Mouse (Mus musculus) CH12.LX (cell line): ENCODE measurements around the gene Clec2d. TPM values are rescaled to one million over a fixed set of nuclear protein-coding genes. Genes with fewer than 3 reads are reported as not detected.

Source experiments
- DNase-seq: peaks from one replicate; pipeline ENCODE4 v3.0.0-alpha.2; 2013; ENCODE audit errors: extremely low read depth
- H3K27ac ChIP-seq: 2 replicates; pipeline ENCODE4 v1.5.1; 2012; ENCODE audit warnings: low read depth, mild to moderate bottlenecking, control low read depth, moderate library complexity; ENCODE audit not compliant: insufficient read depth
- H3K27me3 ChIP-seq: replicated peaks from 2 replicates; pipeline ENCODE3; 2012; ENCODE audit warnings: inconsistent platforms
- H3K36me3 ChIP-seq, 2 experiments: replicated peaks in 1 of 2; 2 replicates each; pipeline versions ENCODE3 to v1.6.1; 2012; ENCODE audit warnings: inconsistent platforms in 1 of 2, low read length in 1 of 2, mild to moderate bottlenecking in 1 of 2, mixed read lengths in 1 of 2, moderate library complexity in 1 of 2; ENCODE audit not compliant: control insufficient read depth in 1 of 2, insufficient read depth in 1 of 2
- H3K4me1 ChIP-seq, 2 experiments: 2 replicates each; pipeline ENCODE4 v1.6.1; 2012; ENCODE audit warnings: inconsistent platforms in 1 of 2, moderate library complexity in 1 of 2; ENCODE audit not compliant: insufficient read depth in 2 of 2, control insufficient read depth in 1 of 2
- H3K4me2 ChIP-seq: 2 replicates; pipeline ENCODE4 v1.6.1; 2012; ENCODE audit warnings: low read depth, mild to moderate bottlenecking, control low read depth; ENCODE audit not compliant: poor library complexity, insufficient read depth, severe bottlenecking
- H3K4me3 ChIP-seq, 3 experiments: fragments of 150-350 bp in 1 of 3; sonication (generic) in 1 of 3; replicated peaks in 1 of 3; 2 replicates each; pipeline versions ENCODE3 to v1.5.1; 2011 to 2012; ENCODE audit warnings: low read depth in 2 of 3, low read length in 2 of 3, mild to moderate bottlenecking in 2 of 3, moderate library complexity in 2 of 3, control low read depth in 1 of 3, improper control_type of control experiment in 1 of 3, inconsistent platforms in 1 of 3, mixed read lengths in 1 of 3; ENCODE audit not compliant: poor library complexity in 1 of 3
- H3K79me2 ChIP-seq: replicated peaks from 2 replicates; pipeline ENCODE4 v1.6.1; 2012; ENCODE audit warnings: mild to moderate bottlenecking, moderate library complexity; ENCODE audit not compliant: control insufficient read depth, poor library complexity, insufficient read depth, severe bottlenecking; ENCODE audit errors: extremely low read depth
- H3K9ac ChIP-seq: 2 replicates; pipeline ENCODE4 v1.6.1; 2012; ENCODE audit warnings: low read depth, mild to moderate bottlenecking, control low read depth, moderate library complexity; ENCODE audit not compliant: insufficient read depth
- H3K9me3 ChIP-seq: replicated peaks from 2 replicates; pipeline ENCODE3; 2012; ENCODE audit warnings: low read length, inconsistent platforms, mixed read lengths
- BHLHE40 ChIP-seq: IDR thresholded peaks from 2 replicates; pipeline ENCODE4 v1.6.1; 2011; ENCODE audit warnings: mild to moderate bottlenecking, low read depth, low read length, improper control_type of control experiment
- CHD2 ChIP-seq: IDR thresholded peaks from 2 replicates; pipeline ENCODE4 v1.6.1; 2011; ENCODE audit warnings: low read length, improper control_type of control experiment
- CTCF ChIP-seq, 2 experiments: IDR thresholded peaks in 1 of 2; conservative IDR thresholded peaks in 1 of 2; 2 replicates each; pipeline ENCODE4 v1.5.1; 2011 to 2012; ENCODE audit warnings: low read depth in 2 of 2, low read length in 2 of 2, improper control_type of control experiment in 1 of 2, inconsistent platforms in 1 of 2, mild to moderate bottlenecking in 1 of 2, moderate library complexity in 1 of 2
- E2F4 ChIP-seq: IDR thresholded peaks from 2 replicates; pipeline ENCODE4 v1.6.1; 2011; ENCODE audit warnings: low read depth, low read length, improper control_type of control experiment; ENCODE audit not compliant: insufficient replicate concordance
- ELF1 ChIP-seq: IDR thresholded peaks from 2 replicates; pipeline ENCODE4 v1.6.1; 2014; ENCODE audit warnings: low read depth, mild to moderate bottlenecking, inconsistent platforms, low read length, improper control_type of control experiment
- EP300 ChIP-seq: IDR thresholded peaks from 2 replicates; pipeline ENCODE4 v1.6.1; 2011; ENCODE audit warnings: low read length, improper control_type of control experiment
- ETS1 ChIP-seq: conservative IDR thresholded peaks from 2 replicates; pipeline ENCODE4 v1.6.1; 2012; ENCODE audit warnings: low read depth, mild to moderate bottlenecking, inconsistent platforms, low read length, improper control_type of control experiment, moderate library complexity
- HCFC1 ChIP-seq: IDR thresholded peaks from 2 replicates; pipeline ENCODE4 v1.6.1; 2012; ENCODE audit warnings: low read depth, mild to moderate bottlenecking, inconsistent platforms, low read length, improper control_type of control experiment
- JUN ChIP-seq: IDR thresholded peaks from 2 replicates; pipeline ENCODE4 v1.6.1; 2011; ENCODE audit warnings: low read depth, mild to moderate bottlenecking, low read length, improper control_type of control experiment, moderate library complexity; ENCODE audit not compliant: insufficient read depth
- JUND ChIP-seq: conservative IDR thresholded peaks from 2 replicates; pipeline ENCODE4 v1.6.1; 2011; ENCODE audit warnings: low read depth, low read length, improper control_type of control experiment
- KAT2A ChIP-seq: IDR thresholded peaks from 2 replicates; pipeline ENCODE4 v1.6.1; 2012; ENCODE audit warnings: low read length, improper control_type of control experiment, inconsistent platforms; ENCODE audit not compliant: insufficient replicate concordance
- MAFK ChIP-seq: IDR thresholded peaks from 2 replicates; pipeline ENCODE4 v1.6.1; 2011; ENCODE audit warnings: low read length, improper control_type of control experiment; ENCODE audit not compliant: insufficient replicate concordance
- MAZ ChIP-seq: IDR thresholded peaks from 2 replicates; pipeline ENCODE4 v1.6.1; 2012; ENCODE audit warnings: low read depth, mild to moderate bottlenecking, inconsistent platforms, low read length, improper control_type of control experiment, moderate library complexity
- MEF2A ChIP-seq: IDR thresholded peaks from 2 replicates; pipeline ENCODE4 v1.6.1; 2014; ENCODE audit warnings: low read depth, mild to moderate bottlenecking, inconsistent platforms, low read length, improper control_type of control experiment, borderline replicate concordance
- NELFE ChIP-seq: IDR thresholded peaks from 2 replicates; pipeline ENCODE4 v1.6.1; 2011; ENCODE audit warnings: low read depth, low read length, improper control_type of control experiment
- NRF1 ChIP-seq: IDR thresholded peaks from 2 replicates; pipeline ENCODE4 v1.6.1; 2014; ENCODE audit warnings: low read depth, mild to moderate bottlenecking, inconsistent platforms, low read length, improper control_type of control experiment, moderate library complexity
- PAX5 ChIP-seq: IDR thresholded peaks from 2 replicates; pipeline ENCODE4 v1.6.1; 2012; ENCODE audit warnings: low read length, inconsistent platforms, mixed read lengths
- POLR2A ChIP-seq: IDR thresholded peaks from 2 replicates; pipeline ENCODE4 v1.6.1; 2011; ENCODE audit warnings: low read depth, mild to moderate bottlenecking, improper control_type of control experiment, low read length
- POLR2AphosphoS2 ChIP-seq: IDR thresholded peaks from 2 replicates; pipeline ENCODE4 v1.6.1; 2011; ENCODE audit warnings: low read depth, low read length, improper control_type of control experiment
- RCOR1 ChIP-seq: conservative IDR thresholded peaks from 2 replicates; pipeline ENCODE4 v1.6.1; 2012; ENCODE audit warnings: low read depth, mild to moderate bottlenecking, inconsistent platforms, low read length, improper control_type of control experiment
- SIN3A ChIP-seq: IDR thresholded peaks from 2 replicates; pipeline ENCODE4 v1.6.1; 2012; ENCODE audit warnings: low read length, improper control_type of control experiment, inconsistent platforms
- TCF12 ChIP-seq: IDR thresholded peaks from 2 replicates; pipeline ENCODE4 v1.6.1; 2014; ENCODE audit warnings: low read depth, mild to moderate bottlenecking, inconsistent platforms, low read length, improper control_type of control experiment
- UBTF ChIP-seq: IDR thresholded peaks from 2 replicates; pipeline ENCODE4 v1.6.1; 2012; ENCODE audit warnings: low read depth, mild to moderate bottlenecking, inconsistent platforms, low read length, improper control_type of control experiment, moderate library complexity
- ZC3H11A ChIP-seq: IDR thresholded peaks from 2 replicates; pipeline ENCODE4 v1.6.1; 2012; ENCODE audit warnings: low read depth, mild to moderate bottlenecking, inconsistent platforms, low read length, improper control_type of control experiment
- ZNF384 ChIP-seq: IDR thresholded peaks from 2 replicates; pipeline ENCODE4 v1.6.1; 2012; ENCODE audit warnings: low read depth, low read length, improper control_type of control experiment, inconsistent platforms
- dilution Hi-C: fragments of 300-500 bp; cut with MboI; formaldehyde crosslinking; loops from 2 replicates; pipeline ENCODE4 v1.14.3; 2020; ENCODE audit warnings: low sequenced_read_pairs; ENCODE audit not compliant: extremely low pct_unique_long_range_greater_than_20kb, extremely low pct_ligation_motif_present
- in situ Hi-C: fragments of 300-500 bp; cut with MboI; formaldehyde crosslinking; loops from 3 replicates; pipeline ENCODE4 v1.14.3; 2019; ENCODE audit warnings: low sequenced_read_pairs, low pct_ligation_motif_present, low pct_unique_long_range_greater_than_20kb, mixed read lengths
- polyA plus RNA-seq: library from polyadenylated mRNA; unstranded; fragments of >175 nt; gene quantifications from 2 replicates; pipeline ENCODE4 v1.2.1, GENCODE M21; 2012; ENCODE audit warnings: low read depth; ENCODE audit not compliant: insufficient read length
- total RNA-seq, 2 experiments: library from RNA; depleted of rRNA; stranded (reverse); fragments of 300-350 nt in 1 of 2; fragments of >200 nt in 1 of 2; gene quantifications; 2 replicates each; pipeline ENCODE4 v1.2.3; 2012 to 2014

Gene Clec2d
- total and polyA plus RNA-seq, 3 experiments, result 5.1 to 50.7 (median 25.9) TPM

- peak; percentile 62; the same call in 1 of the 2 replicates for TF ChIP-seq CHD2
Measured at GRCm38 (mm10) chr6:129180403-129181169, at the start of gene Clec2d (continued).

DNA sequence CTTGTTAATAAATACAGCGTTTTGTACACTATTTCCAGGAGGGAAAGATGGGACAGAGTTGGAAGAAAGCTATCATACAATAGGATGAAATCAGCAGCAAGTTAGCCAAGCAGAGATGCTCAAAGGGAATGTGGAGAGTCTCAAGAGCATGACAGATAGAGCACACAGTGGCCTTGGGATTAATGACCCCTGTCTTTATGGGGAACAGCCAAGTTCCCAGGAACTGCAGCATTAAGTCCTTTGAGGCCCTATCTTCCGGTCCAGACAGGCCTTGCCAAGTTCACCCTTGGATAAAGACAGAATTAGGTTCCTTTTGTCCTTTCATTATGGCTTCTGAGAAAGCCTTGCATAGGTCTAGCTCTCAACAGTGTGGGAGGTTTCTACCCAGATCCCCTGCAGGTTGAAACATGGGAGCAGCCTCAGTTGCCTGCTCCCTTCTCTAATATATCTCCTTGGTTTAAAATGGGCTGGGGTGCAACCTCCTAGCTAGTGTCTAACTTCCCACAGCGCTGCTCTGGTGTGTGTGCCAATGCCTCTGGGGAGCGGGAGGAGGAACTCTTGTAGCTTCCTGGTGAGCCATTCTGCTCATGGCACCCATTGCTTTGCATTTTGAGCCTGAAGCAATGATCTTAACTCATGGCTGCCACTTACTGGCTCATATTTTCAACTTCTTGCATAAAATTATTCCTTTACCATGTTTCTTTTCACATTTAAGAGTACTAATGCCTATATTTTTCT is 47.6 kb upstream of the Clec2d start:
- Histone ChIP-seq H3K4me2 (no peak overlapping the region), H3K27ac (no peak overlapping the region), H3K79me2 (no peaks in the 10 kb centered on the region), H3K9me3 (no peaks in the 10 kb centered on the region), H3K9ac (no peak overlapping the region), H3K4me3 (no peak overlapping the region), H3K4me1 (no peaks in the 10 kb centered on the region), H3K36me3 (no peaks in the 10 kb centered on the region), H3K27me3 (no peaks in the 10 kb centered on the region)
- DNase-seq, result no peak
- TF ChIP-seq POLR2A, result no peak
- TF ChIP-seq ZC3H11A, result no peak
- TF ChIP-seq NELFE, result no peak
- TF ChIP-seq MEF2A, result no peak
- TF ChIP-seq ZNF384, result no peak
- TF ChIP-seq HCFC1, result no peak
- TF ChIP-seq NRF1, result no peak
- no peak for TF ChIP-seq ELF1
- no peak for TF ChIP-seq CTCF (conservative IDR thresholded peaks at IDR 0.05 in 1 of 2, IDR thresholded peaks at IDR 0.05 in 1 of 2; ENCODE audit: low read depth in 2 of 2, low read length in 2 of 2)
- no peak for TF ChIP-seq SIN3A
- in situ Hi-C loops, result no loop called here
- dilution Hi-C loops, result no loop called here

- H3K36me3 ChIP-seq, result no peaks in the 10 kb centered on the region
- in situ Hi-C loops (no loop called here), dilution Hi-C loops (no loop called here)
- DNase-seq, result no peak
- H3K27ac ChIP-seq, result no peak overlapping the region
- H3K79me2 ChIP-seq, result no peaks in the 10 kb centered on the region
- TF ChIP-seq ETS1, result no peak
- TF ChIP-seq JUN, result no peak
- no peak for TF ChIP-seq EP300
- no peak for TF ChIP-seq TCF12
- no peak for TF ChIP-seq CHD2
- TF ChIP-seq JUND, result no peak
- TF ChIP-seq KAT2A, result no peak
- TF ChIP-seq RCOR1, result no peak
- no peak for TF ChIP-seq MAFK
- no peak for TF ChIP-seq POLR2AphosphoS2
- no peak for TF ChIP-seq ZNF384
- TF ChIP-seq PAX5, result no peak
- no peak for TF ChIP-seq MAZ
- no peak for TF ChIP-seq E2F4
- no peak for TF ChIP-seq POLR2A
- no peak for TF ChIP-seq UBTF
- no peak for TF ChIP-seq BHLHE40
- H3K27me3 ChIP-seq, result no peaks in the 10 kb centered on the region
- H3K4me2 ChIP-seq, result no peak overlapping the region
- no peaks in the 10 kb centered on the region for H3K4me1 ChIP-seq
- H3K9ac ChIP-seq, result no peak overlapping the region
- H3K9me3 ChIP-seq, result no peaks in the 10 kb centered on the region
- no peak overlapping the region for H3K4me3 ChIP-seq
Measured at GRCm38 (mm10) chr6:129146812-129147211, 33.6 kb upstream of the Clec2d start.
